Mouse (Mus musculus) heart, postnatal 0 days (tissue): ENCODE results near the gene Tmsb15l.
"Not testable (repeated sequence)": the region's sequence is repeated elsewhere in the genome, so short reads cannot be mapped to it uniquely, and the experiment has no call there.

ENCODE experiments used
- CTCF ChIP-seq: IDR thresholded peaks from 2 replicates; pipeline ENCODE4 v1.5.1; 2016; ENCODE audit warnings: antibody characterized with exemption, control low read depth, low read depth
- EP300 ChIP-seq: IDR thresholded peaks from 2 replicates; pipeline ENCODE4 v1.6.1; 2016; ENCODE audit warnings: antibody characterized with exemption, low read depth

GRCm38 (mm10) chrX:136975397-136975796 lies 1.3 kb downstream of the Tmsb15l start, which contains the start of gene Tmsb15b2:
- not testable (repeated sequence) for TF ChIP-seq EP300, CTCF
